In genomic region chr14:9788402-9788950, GRCm38 (mm10) we compare ENCODE assay signal across 24 mouse cellular contexts.
DNase-seq lines count a peak whose midpoint lies in the region; ATAC-seq and TF ChIP-seq lines count a peak whose summit lies in the region.
"Had no signal": no experiment of that assay in that cellular context is flagged by ENCODE, and none has a peak within 500 bp of the region (broad histone marks: within the 10 kb centered on the region; RNA-seq: fewer than 3 reads in every experiment).

No protein-coding gene starts in this region.

- 14% methylated on average over 3 of the region's 3 CpGs for WGBS in forebrain, embryonic 13.5 days
- WGBS in forebrain, postnatal 0 days, result 16% methylated on average over 3 of the region's 3 CpGs
- WGBS in kidney, embryonic 16.5 days, result 41% methylated on average over 3 of the region's 3 CpGs
- 12% methylated on average over 3 of the region's 3 CpGs for WGBS in forebrain, embryonic 16.5 days

- ATAC-seq in forebrain, embryonic 13.5 days, result peak; percentile 59; the same call in 1 of the 2 replicates
- ATAC-seq in forebrain, postnatal 0 days, result no peak
- ATAC-seq in kidney, embryonic 16.5 days (ENCODE audit: low FRiP score, low TSS enrichment), result peak; percentile 82; the same call in 1 of the 2 replicates
- ATAC-seq in Patski, result no peak
- 0 out of 2 replicates have a peak, but pooled peaks have one; percentile 50 for ATAC-seq in forebrain, embryonic 16.5 days
- ATAC-seq: activated CD4-positive, CD25-positive, alpha-beta regulatory T cell, adult 4 months; hindbrain, embryonic 16.5 days; intestine, embryonic 15.5 days had no signal

- no peaks in the 10 kb centered on the region for H3K4me1 ChIP-seq in forebrain, embryonic 13.5 days
- no peaks in the 10 kb centered on the region for H3K4me1 ChIP-seq in forebrain, postnatal 0 days (ENCODE audit: insufficient read depth)
- H3K4me1 ChIP-seq in kidney, embryonic 16.5 days (ENCODE audit: insufficient read depth, low read length), result 0 out of 2 replicates have a peak, but pooled peaks cover 8% of the 10 kb centered on the region
- no peaks in the 10 kb centered on the region for H3K4me1 ChIP-seq in forebrain, embryonic 16.5 days (replicated peaks; ENCODE audit: control insufficient read depth, insufficient read depth, low read length)
- H3K4me1 ChIP-seq: heart, embryonic 10.5 days; hindbrain, embryonic 12.5 days; intestine, embryonic 15.5 days had no signal

- no peak overlapping the region for H3K9ac ChIP-seq in forebrain, embryonic 13.5 days
- H3K9ac ChIP-seq in forebrain, postnatal 0 days, result no peak overlapping the region
- no peak overlapping the region for H3K9ac ChIP-seq in kidney, embryonic 16.5 days (replicated peaks; ENCODE audit: low read length)
- H3K9ac ChIP-seq in forebrain, embryonic 16.5 days (replicated peaks; ENCODE audit: low read depth, low read length), result no peak overlapping the region
- H3K9ac ChIP-seq: hindbrain, embryonic 12.5 days; intestine, embryonic 15.5 days had no signal

- intact Hi-C loops in gastrocnemius, postnatal 36 days (cut with DNase I), result no loop called here

- no peak overlapping the region for H3K4me2 ChIP-seq in forebrain, embryonic 13.5 days
- H3K4me2 ChIP-seq in forebrain, postnatal 0 days (ENCODE audit: low read depth), result no peak overlapping the region
- no peak overlapping the region for H3K4me2 ChIP-seq in kidney, embryonic 16.5 days (replicated peaks; ENCODE audit: low read depth, low read length)
- no peak overlapping the region for H3K4me2 ChIP-seq in forebrain, embryonic 16.5 days (ENCODE audit: low read length)
- H3K4me2 ChIP-seq: hindbrain, embryonic 12.5 days; intestine, embryonic 15.5 days had no signal

- no peaks in the 10 kb centered on the region for H3K9me3 ChIP-seq in forebrain, embryonic 13.5 days (replicated peaks)
- no peaks in the 10 kb centered on the region for H3K9me3 ChIP-seq in forebrain, postnatal 0 days (ENCODE audit: low read length)
- H3K9me3 ChIP-seq in kidney, embryonic 16.5 days (ENCODE audit: low read length), result no peaks in the 10 kb centered on the region
- no peaks in the 10 kb centered on the region for H3K9me3 ChIP-seq in forebrain, embryonic 16.5 days (ENCODE audit: control insufficient read depth, low read length)
- H3K9me3 ChIP-seq: G1E; heart, embryonic 10.5 days; hindbrain, embryonic 12.5 days; intestine, embryonic 15.5 days had no signal

- TF ChIP-seq CTCF in forebrain, postnatal 0 days (IDR thresholded peaks at IDR 0.05; ENCODE audit: low read depth), result no peak
- TF ChIP-seq CTCF in Patski (IDR thresholded peaks at IDR 0.05), result no peak

- POLR2A ChIA-PET in Patski (lab: Charles Lee), result no interaction called here

- no peak overlapping the region for H3K4me3 ChIP-seq in forebrain, embryonic 13.5 days
- no peak overlapping the region for H3K4me3 ChIP-seq in forebrain, postnatal 0 days (ENCODE audit: low read depth, low read length)
- H3K4me3 ChIP-seq in kidney, embryonic 16.5 days (ENCODE audit: low read length), result no peak overlapping the region
- H3K4me3 ChIP-seq in forebrain, embryonic 16.5 days (replicated peaks; ENCODE audit: low read length), result no peak overlapping the region
- H3K4me3 ChIP-seq: heart, adult 2 months; heart, embryonic 10.5 days; hindbrain, embryonic 12.5 days; intestine, embryonic 15.5 days had no signal

- CTCF ChIA-PET in Patski (lab: Charles Lee), result interaction anchor here (1.4 to 1.8 kb wide), 2 partner anchors 9 to 15 kb away, joined by 4 read pairs; no protein-coding TSS in a partner anchor

- H3K27ac ChIP-seq in forebrain, embryonic 13.5 days, result no peak overlapping the region
- no peak overlapping the region for H3K27ac ChIP-seq in forebrain, postnatal 0 days (ENCODE audit: low read depth, low read length)
- H3K27ac ChIP-seq in kidney, embryonic 16.5 days (ENCODE audit: low read length), result no peak overlapping the region
- no peak overlapping the region for H3K27ac ChIP-seq in forebrain, embryonic 16.5 days (ENCODE audit: low read length)
- H3K27ac ChIP-seq: heart, adult 2 months; heart, embryonic 10.5 days; hindbrain, embryonic 12.5 days; intestine, embryonic 15.5 days had no signal

- H3K36me3 ChIP-seq in forebrain, embryonic 13.5 days (ENCODE audit: poor library complexity, severe bottlenecking), result no peaks in the 10 kb centered on the region
- no peaks in the 10 kb centered on the region for H3K36me3 ChIP-seq in forebrain, postnatal 0 days (ENCODE audit: insufficient read depth)
- no peaks in the 10 kb centered on the region for H3K36me3 ChIP-seq in kidney, embryonic 16.5 days (ENCODE audit: insufficient read depth, low read length)
- no peaks in the 10 kb centered on the region for H3K36me3 ChIP-seq in forebrain, embryonic 16.5 days (ENCODE audit: control insufficient read depth, insufficient read depth)
- H3K36me3 ChIP-seq: G1E; heart, embryonic 10.5 days; hindbrain, embryonic 12.5 days; intestine, embryonic 15.5 days had no signal

- DNase-seq in forebrain, postnatal 0 days, result no peak
- DNase-seq in kidney, postnatal 14 days, result no peak
- peak; percentile 2 for DNase-seq in Patski (ENCODE audit: low read depth, low spot score)
- DNase-seq in lung, postnatal 25 days (ENCODE audit: low spot score), result no peak
- DNase-seq in gastrocnemius, postnatal 36 days, result no peak
- DNase-seq: adrenal gland, adult 8-10 months; adrenal gland, postnatal 25 days; B cell, adult 2 months; cerebellum, adult 18-20 months; cerebellum, adult 9-10 months; cerebellum, postnatal 14 days; gastrocnemius, postnatal 25 days; heart, adult 2 months; kidney, adult 11 months had no signal

- in situ Hi-C loops in Patski (cut with MboI; ENCODE audit: low pct_unique_long_range_greater_than_20kb), result no loop called here

- no peaks in the 10 kb centered on the region for H3K27me3 ChIP-seq in forebrain, embryonic 13.5 days
- H3K27me3 ChIP-seq in forebrain, postnatal 0 days (ENCODE audit: insufficient read depth, low read length), result no peaks in the 10 kb centered on the region
- no peaks in the 10 kb centered on the region for H3K27me3 ChIP-seq in kidney, embryonic 16.5 days (ENCODE audit: insufficient read depth, low read length)
- H3K27me3 ChIP-seq in Patski, result no peaks in the 10 kb centered on the region
- H3K27me3 ChIP-seq in forebrain, embryonic 16.5 days (replicated peaks; ENCODE audit: control insufficient read depth, insufficient read depth, low read length), result no peaks in the 10 kb centered on the region
- H3K27me3 ChIP-seq: CH12.LX; hindbrain, embryonic 12.5 days; intestine, embryonic 15.5 days had no signal

Comparison
In these comparisons a context has a peak if more than half of its experiments do, and no peak if none do; other contexts are left out.
1. ATAC-seq: peak in forebrain, embryonic 13.5 days (single experiment), kidney, embryonic 16.5 days (single experiment) and forebrain, embryonic 16.5 days (single experiment); none in forebrain, postnatal 0 days (single experiment) and Patski (single experiment).